Mouse (Mus musculus) common myeloid progenitor, adult 5-6 weeks (primary cell): Measurements from ENCODE around the gene Colgalt1. TPM values are rescaled to one million over a fixed set of nuclear protein-coding genes. Genes with fewer than 3 reads are reported as not detected.
A peak's percentile ranks its signal among the peaks of the same experiment; 100 is the strongest.

Source experiments
- ATAC-seq: replicated peaks from 2 replicates; pipeline ENCODE4 v1.8.0; 2016; ENCODE audit warnings: low read depth, mild to moderate bottlenecking, moderate TSS enrichment, inconsistent platforms; ENCODE audit not compliant: poor library complexity, severe bottlenecking
- total RNA-seq: library from RNA; stranded (forward); fragments of 200-1000, 187-1606 nt; gene quantifications from 2 replicates; pipeline ENCODE4 v1.2.3, GENCODE M21; 2017

The Colgalt1 gene
- total RNA-seq, 1 experiment from 2014 or later = 75.2 TPM

GRCm38 (mm10) chr8:71588762-71589161 is 22.0 kb upstream of the Colgalt1 start:
- no peak for ATAC-seq

GRCm38 (mm10) chr8:71591017-71591416 is 19.8 kb upstream of the Colgalt1 start:
- ATAC-seq = no peak

- ATAC-seq = peak; percentile 70
These were observed 19.1 kb upstream of the Colgalt1 start, which contains the start of gene Pgls for GRCm38 (mm10) chr8:71591471-71592373. Gene Pgls, plus strand, starts transcription at chr8:71592176.

GRCm38 (mm10) chr8:71592374-71593170 is 18.2 kb upstream of the Colgalt1 start:
- ATAC-seq = no peak

GRCm38 (mm10) chr8:71593556-71594323 is 17.1 kb upstream of the Colgalt1 start:
- no peak for ATAC-seq

- ATAC-seq = no peak
These were observed 16.5 kb upstream of the Colgalt1 start for GRCm38 (mm10) chr8:71594324-71594722.

- ATAC-seq = peak; percentile 59
These were observed 14.9 kb upstream of the Colgalt1 start for GRCm38 (mm10) chr8:71595862-71596261.

- no peak for ATAC-seq
These were observed 14.4 kb upstream of the Colgalt1 start for GRCm38 (mm10) chr8:71596384-71596783.

- ATAC-seq = peak; percentile 20; the same call in 1 of the 2 replicates
These were observed 14.0 kb upstream of the Colgalt1 start for GRCm38 (mm10) chr8:71596798-71597197.

GRCm38 (mm10) chr8:71597451-71597850 is 13.3 kb upstream of the Colgalt1 start, which contains the start of gene Fam129c:
Gene Fam129c, plus strand, starts transcription at chr8:71597648.
- no peak for ATAC-seq

GRCm38 (mm10) chr8:71598375-71598774 is 12.4 kb upstream of the Colgalt1 start:
- no peak for ATAC-seq

GRCm38 (mm10) chr8:71598841-71599240 is 12.0 kb upstream of the Colgalt1 start:
- ATAC-seq = no peak

- ATAC-seq = peak; percentile 27
These were observed 8.7 kb upstream of the Colgalt1 start for GRCm38 (mm10) chr8:71601939-71602665.

- peak; percentile 39 for ATAC-seq
These were observed 8.0 kb upstream of the Colgalt1 start for GRCm38 (mm10) chr8:71602666-71603334.

- ATAC-seq = no peak
These were observed 6.8 kb upstream of the Colgalt1 start for GRCm38 (mm10) chr8:71604021-71604420.

GRCm38 (mm10) chr8:71612141-71612540 is 1.3 kb downstream of the Colgalt1 start:
- ATAC-seq = no peak

- peak; percentile 42 for ATAC-seq
These were observed 2.6 kb downstream of the Colgalt1 start for GRCm38 (mm10) chr8:71613418-71613817.

- no peak for ATAC-seq
These were observed 9.0 kb downstream of the Colgalt1 start for GRCm38 (mm10) chr8:71619786-71620185.

GRCm38 (mm10) chr8:71625088-71625487 is 14.3 kb downstream of the Colgalt1 start:
- ATAC-seq = no peak
